Comparison of ENCODE assay signal across 8 mouse cellular contexts in genomic region chr2:93188020-93188760, GRCm38 (mm10). TPM values are rescaled to one million over a fixed set of nuclear protein-coding genes. Genes with fewer than 3 reads are reported as not detected.
DNase-seq lines count a peak whose midpoint lies in the region; ATAC-seq and TF ChIP-seq lines count a peak whose summit lies in the region.

No protein-coding gene starts in this region.

- no peak for DNase-seq in gastrocnemius, adult 2 months
- no peak for DNase-seq in gastrocnemius, postnatal 25 days
- DNase-seq in ES-CJ7 (ENCODE audit: low read depth, low spot score) (peak; percentile 25), adipocyte (ENCODE audit: low spot score) (no peak)
- peak; percentile 67 for DNase-seq in forebrain, embryonic 14.5 days (ENCODE audit: low spot score)
- DNase-seq in midbrain, embryonic 14.5 days: peak; percentile 76
- no peak for DNase-seq in right cerebral cortex, adult 18-20 months

- no peak for TF ChIP-seq CTCF in gastrocnemius, adult 2 months (IDR thresholded peaks at IDR 0.05)

- H3K4me1 ChIP-seq in forebrain, embryonic 14.5 days (ENCODE audit: control insufficient read depth, insufficient read depth, low read length): peaks cover 30% of the 10 kb centered on the region
- peaks cover 73% of the 10 kb centered on the region for H3K4me1 ChIP-seq in kidney, embryonic 15.5 days
- peaks cover 47% of the 10 kb centered on the region for H3K4me1 ChIP-seq in midbrain, embryonic 14.5 days (ENCODE audit: control insufficient read depth, insufficient read depth, low read length)

- peak overlapping the region; percentile 92 for H3K9ac ChIP-seq in forebrain, embryonic 14.5 days (ENCODE audit: low read length)
- H3K9ac ChIP-seq in kidney, embryonic 15.5 days: peak overlapping the region; percentile 80
- peak overlapping the region; percentile 98 for H3K9ac ChIP-seq in midbrain, embryonic 14.5 days (replicated peaks; ENCODE audit: low read length)

- peak overlapping the region; percentile 89 for H3K4me3 ChIP-seq in gastrocnemius, adult 2 months
- H3K4me3 ChIP-seq in forebrain, embryonic 14.5 days (ENCODE audit: low read depth, low read length): peak overlapping the region; percentile 90
- H3K4me3 ChIP-seq in kidney, embryonic 15.5 days (replicated peaks): peak overlapping the region; percentile 80
- H3K4me3 ChIP-seq in midbrain, embryonic 14.5 days (replicated peaks; ENCODE audit: low read depth, low read length): peak overlapping the region; percentile 91

- H3K9me3 ChIP-seq in forebrain, embryonic 14.5 days (replicated peaks; ENCODE audit: control insufficient read depth, low read length): no peaks in the 10 kb centered on the region
- no peaks in the 10 kb centered on the region for H3K9me3 ChIP-seq in kidney, embryonic 15.5 days (replicated peaks)
- no peaks in the 10 kb centered on the region for H3K9me3 ChIP-seq in midbrain, embryonic 14.5 days (ENCODE audit: control insufficient read depth, low read length)

- intact Hi-C loops in gastrocnemius, adult 2 months (cut with DNase I): loop anchor here (2.0 to 5.0 kb wide), 2 partner anchors 56 to 117 kb away; no protein-coding TSS in a partner anchor

- peak overlapping the region; percentile 81 for H3K4me2 ChIP-seq in forebrain, embryonic 14.5 days (ENCODE audit: low read length)
- H3K4me2 ChIP-seq in kidney, embryonic 15.5 days: peak overlapping the region; percentile 100
- H3K4me2 ChIP-seq in midbrain, embryonic 14.5 days (ENCODE audit: low read length): peak overlapping the region; percentile 87

- H3K27me3 ChIP-seq in forebrain, embryonic 14.5 days (replicated peaks; ENCODE audit: control insufficient read depth, insufficient read depth, low read length): no peaks in the 10 kb centered on the region
- H3K27me3 ChIP-seq in kidney, embryonic 15.5 days: peaks cover 31% of the 10 kb centered on the region
- H3K27me3 ChIP-seq in midbrain, embryonic 14.5 days (ENCODE audit: control insufficient read depth, insufficient read depth, low read length): no peaks in the 10 kb centered on the region

- no peaks in the 10 kb centered on the region for H3K36me3 ChIP-seq in forebrain, embryonic 14.5 days (ENCODE audit: control insufficient read depth, insufficient read depth, low read length)
- H3K36me3 ChIP-seq in kidney, embryonic 15.5 days: no peaks in the 10 kb centered on the region
- no peaks in the 10 kb centered on the region for H3K36me3 ChIP-seq in midbrain, embryonic 14.5 days (ENCODE audit: control insufficient read depth, insufficient read depth, low read length)

- WGBS in forebrain, embryonic 14.5 days: under 1% methylated on average over 53 of the region's 53 CpGs
- WGBS in kidney, embryonic 15.5 days: 1% methylated on average over 53 of the region's 53 CpGs
- under 1% methylated on average over 53 of the region's 53 CpGs for WGBS in midbrain, embryonic 14.5 days

- peak overlapping the region; percentile 86 for H3K27ac ChIP-seq in gastrocnemius, adult 2 months
- H3K27ac ChIP-seq in forebrain, embryonic 14.5 days (ENCODE audit: low read depth, low read length): peak overlapping the region; percentile 90
- H3K27ac ChIP-seq in kidney, embryonic 15.5 days: peak overlapping the region; percentile 74
- H3K27ac ChIP-seq in midbrain, embryonic 14.5 days (replicated peaks; ENCODE audit: low read depth, low read length): peak overlapping the region; percentile 91

- ATAC-seq in forebrain, embryonic 14.5 days: peak; percentile 25
- peak; percentile 4; the same call in 1 of the 2 replicates for ATAC-seq in kidney, embryonic 15.5 days (replicated peaks; ENCODE audit: low FRiP score)
- ATAC-seq in midbrain, embryonic 14.5 days (ENCODE audit: low FRiP score, low TSS enrichment): peak; percentile 9; the same call in 1 of the 2 replicates

RNA-seq across cellular contexts. Expression of gene Trp53i11, which starts 0.8 kb away (rescaled TPM):
- 1 to 10 TPM; 3.4 to 6.1 TPM for total RNA-seq in gastrocnemius, adult 2 months (2021)
- 1 to 10 TPM; 3.5 to 7.0 TPM for total RNA-seq in gastrocnemius, postnatal 25 days (2021)
- polyA plus RNA-seq in forebrain, embryonic 14.5 days (2014; fragmentation: Nextera tagmentation; extraction: Ambion mirVana): 95.8 and 113 TPM in 2 replicates
- 36.1 and 42.1 TPM in 2 replicates for polyA plus RNA-seq in kidney, embryonic 15.5 days (2015; fragmentation: Nextera tagmentation; extraction: Ambion mirVana)
- polyA plus RNA-seq in midbrain, embryonic 14.5 days (2014; fragmentation: Nextera tagmentation; extraction: Ambion mirVana): 122 and 165 TPM in 2 replicates

Comparison
In these comparisons a context has a peak if more than half of its experiments do, and no peak if none do; other contexts are left out.
1. DNase-seq: peak in ES-CJ7 (single experiment), forebrain, embryonic 14.5 days (single experiment) and midbrain, embryonic 14.5 days (single experiment); none in gastrocnemius, adult 2 months (single experiment), gastrocnemius, postnatal 25 days (single experiment), right cerebral cortex, adult 18-20 months (single experiment) and adipocyte (single experiment).
2. Peak in every context shown above with its lines, with median percentiles within 50 percentile points of each other: H3K27ac ChIP-seq, H3K4me3 ChIP-seq, ATAC-seq, H3K4me2 ChIP-seq and H3K9ac ChIP-seq.